Mouse (Mus musculus) intestine, postnatal 0 days (tissue): Measurements from ENCODE around the gene Myo1d. TPM values are rescaled to one million over a fixed set of nuclear protein-coding genes. Genes with fewer than 3 reads are reported as not detected.

Experiments used
- ATAC-seq: fragments of 200-750 bp; cut with Nextera tagmentation; 2 replicates; pipeline ENCODE4 v1.8.0; 2017; ENCODE audit warnings: mild to moderate bottlenecking, moderate TSS enrichment, moderate library complexity
- H3K27ac ChIP-seq: fragments of 300-500 bp; sonication (generic); 2 replicates; pipeline ENCODE4 v1.5.1; 2014; ENCODE audit warnings: mild to moderate bottlenecking, low read depth, low read length, moderate library complexity
- H3K27me3 ChIP-seq: fragments of 300-500 bp; sonication (generic); replicated peaks from 2 replicates; pipeline ENCODE4 v1.6.1; 2014; ENCODE audit warnings: low read length, mixed read lengths; ENCODE audit not compliant: control insufficient read depth, insufficient read depth
- H3K36me3 ChIP-seq: fragments of 300-500 bp; sonication (generic); 2 replicates; pipeline ENCODE4 v1.6.1; 2014; ENCODE audit warnings: mild to moderate bottlenecking, moderate library complexity; ENCODE audit not compliant: control insufficient read depth, insufficient read depth
- H3K4me1 ChIP-seq: fragments of 300-500 bp; sonication (generic); replicated peaks from 2 replicates; pipeline ENCODE4 v1.6.1; 2014; ENCODE audit warnings: antibody characterized with exemption, low read length, mixed read lengths; ENCODE audit not compliant: control insufficient read depth, insufficient read depth
- H3K4me2 ChIP-seq: fragments of 300-500 bp; sonication (generic); replicated peaks from 2 replicates; pipeline ENCODE4 v1.6.1; 2014; ENCODE audit warnings: low read depth, mild to moderate bottlenecking, moderate library complexity
- H3K4me3 ChIP-seq: fragments of 300-500 bp; sonication (generic); 2 replicates; pipeline ENCODE4 v1.5.1; 2014; ENCODE audit warnings: low read depth, low read length
- H3K9ac ChIP-seq: fragments of 300-500 bp; sonication (generic); 2 replicates; pipeline ENCODE4 v1.6.1; 2014; ENCODE audit warnings: mild to moderate bottlenecking, low read depth, low read length
- H3K9me3 ChIP-seq: fragments of 300-500 bp; sonication (generic); 2 replicates; pipeline ENCODE4 v1.6.1; 2016; ENCODE audit warnings: mixed run types; ENCODE audit not compliant: control insufficient read depth
- CTCF ChIP-seq: sonication (generic); IDR thresholded peaks from 2 replicates; pipeline ENCODE4 v1.5.1; 2016; ENCODE audit warnings: low read depth, mild to moderate bottlenecking, control low read depth, antibody characterized with exemption, moderate library complexity
- WGBS: fragments of 180-500 bp; shearing (Covaris S2); extraction: QIAGEN DNeasy Blood & Tissue Kit; methylation state at CpG from one replicate; pipeline ENCODE4 v1.1.7; 2014; 5-methylcytosine and 5-hydroxymethylcytosine counted together
- polyA plus RNA-seq: library from polyadenylated mRNA; unstranded; fragments of >200 nt; fragmentation: Nextera tagmentation; extraction: Ambion mirVana; gene quantifications from 2 replicates; pipeline ENCODE4 v1.2.1, GENCODE M21; 2015

Myo1d gene
- polyA plus RNA-seq, 1 experiment from 2014 or later: 57.2 TPM

DNA sequence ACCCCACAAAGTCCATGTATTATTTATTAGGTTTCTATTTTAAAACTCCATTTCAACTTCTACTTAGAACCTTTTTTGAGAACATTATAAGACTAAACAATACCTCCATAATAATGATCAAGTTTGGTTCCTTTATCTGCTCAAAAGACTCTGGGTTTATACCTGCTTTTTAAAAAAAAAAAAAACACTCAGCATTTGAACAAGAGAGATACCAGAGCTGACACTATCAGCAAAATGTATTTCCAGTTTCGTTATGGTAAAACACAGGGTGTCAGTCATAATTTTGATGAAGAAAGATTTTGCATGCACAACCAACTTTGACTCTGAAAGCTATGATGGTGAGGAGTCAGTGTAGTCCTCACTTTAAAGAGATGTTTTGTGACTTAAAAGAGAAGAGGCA is 28.7 kb downstream of the Myo1d start:
- Histone ChIP-seq H3K4me2 (no peak overlapping the region), H3K27ac (no peak overlapping the region), H3K9ac (no peak overlapping the region), H3K9me3 (no peaks in the 10 kb centered on the region), H3K4me1 (no peaks in the 10 kb centered on the region), H3K27me3 (no peaks in the 10 kb centered on the region), H3K36me3 (no peaks in the 10 kb centered on the region), H3K4me3 (no peak overlapping the region)
- no peak for TF ChIP-seq CTCF
- WGBS: 70% methylated on average over 1 of the region's 1 CpGs
- ATAC-seq: no peak

DNA sequence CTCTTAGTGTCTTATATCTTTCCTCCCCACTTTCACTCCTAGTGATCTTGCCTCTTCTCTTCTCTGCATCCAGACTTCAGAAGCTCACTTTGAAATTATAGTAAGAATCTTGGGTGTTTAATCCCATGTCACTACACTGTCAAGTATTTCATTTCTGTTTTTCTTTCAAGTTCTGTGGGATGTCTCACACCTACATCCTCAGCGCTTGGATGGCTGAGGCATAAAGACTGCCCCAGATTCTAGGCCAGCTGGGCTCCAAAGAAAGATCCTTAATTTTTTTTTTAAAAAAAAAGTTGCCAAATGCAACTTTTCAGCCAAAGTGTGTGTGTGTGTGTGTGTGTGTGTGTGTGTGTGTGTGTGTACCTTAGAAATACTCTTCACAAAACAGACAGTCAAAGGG is 30.6 kb downstream of the Myo1d start:
- TF ChIP-seq CTCF: no peak

DNA sequence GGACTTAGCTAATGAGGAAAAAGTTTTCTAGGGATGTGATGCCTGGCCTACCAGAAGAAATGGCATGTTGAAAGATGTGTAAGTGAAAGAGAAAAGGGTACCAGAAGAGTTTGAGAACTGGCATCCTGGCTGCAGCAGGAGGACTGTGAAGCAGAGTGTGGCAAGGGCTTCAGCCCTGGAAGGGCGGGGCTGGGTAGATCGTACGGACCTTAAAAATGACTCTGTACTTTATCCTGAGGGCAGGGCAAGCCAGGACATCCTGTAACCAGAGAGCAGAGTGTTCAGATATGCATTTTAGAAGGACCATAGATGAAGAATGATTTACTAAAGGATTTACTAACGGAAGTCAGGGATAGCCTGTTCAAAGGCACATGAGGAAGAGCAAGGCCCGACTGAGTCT is 34.4 kb downstream of the Myo1d start:
- Histone ChIP-seq H3K4me2 (no peak overlapping the region), H3K9me3 (no peaks in the 10 kb centered on the region), H3K9ac (no peak overlapping the region), H3K4me1 (no peaks in the 10 kb centered on the region; the same call in 1 of the 2 replicates), H3K4me3 (no peak overlapping the region), H3K36me3 (no peaks in the 10 kb centered on the region), H3K27ac (no peak overlapping the region), H3K27me3 (no peaks in the 10 kb centered on the region)
- ATAC-seq: peak; percentile 79
- TF ChIP-seq CTCF: no peak
- 27% methylated on average over 5 of the region's 5 CpGs for WGBS

More for the DNA sequence above, 30.6 kb downstream of the Myo1d start:
- Histone ChIP-seq H3K4me2 (no peak overlapping the region), H3K4me1 (no peaks in the 10 kb centered on the region; the same call in 1 of the 2 replicates), H3K9ac (no peak overlapping the region), H3K27ac (no peak overlapping the region), H3K27me3 (no peaks in the 10 kb centered on the region), H3K36me3 (no peaks in the 10 kb centered on the region), H3K4me3 (no peak overlapping the region), H3K9me3 (no peaks in the 10 kb centered on the region)
- WGBS: 94% methylated on average over 1 of the region's 1 CpGs
- ATAC-seq: no peak

DNA sequence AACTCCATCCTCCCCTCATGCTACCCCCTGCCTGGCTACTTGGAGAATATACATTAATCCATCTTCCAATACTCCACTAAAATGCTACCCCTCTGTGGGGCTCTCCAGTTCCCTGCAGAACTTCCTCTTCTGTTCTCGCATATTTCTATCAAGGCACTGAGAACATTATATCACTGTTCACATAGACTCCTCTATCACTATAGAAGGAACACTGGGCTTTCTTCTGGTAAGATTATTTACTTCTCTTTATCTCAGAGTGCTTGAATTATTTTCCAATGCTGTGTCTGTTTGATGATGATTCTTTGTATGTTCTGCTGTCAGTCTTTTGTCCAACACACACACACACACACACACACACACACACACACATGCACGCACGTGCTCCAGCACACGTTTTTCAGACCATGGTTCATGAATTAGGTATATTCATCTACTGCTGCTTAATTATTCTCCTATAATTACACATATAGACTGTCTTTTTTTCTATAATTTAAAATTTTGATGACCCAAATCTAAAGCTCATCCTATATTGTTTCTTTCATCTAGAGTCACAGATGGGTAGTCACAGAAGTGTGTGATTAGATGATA is 35.9 kb downstream of the Myo1d start:
- WGBS: 80% methylated on average over 4 of the region's 4 CpGs
- no peaks in the 10 kb centered on the region for H3K9me3 ChIP-seq
- no peaks in the 10 kb centered on the region; the same call in 1 of the 2 replicates for H3K4me1 ChIP-seq
- ATAC-seq: no peak
- H3K36me3 ChIP-seq: no peaks in the 10 kb centered on the region
- H3K4me3 ChIP-seq: no peak overlapping the region
- no peak overlapping the region for H3K4me2 ChIP-seq
- H3K27ac ChIP-seq: no peak overlapping the region
- H3K27me3 ChIP-seq: no peaks in the 10 kb centered on the region
- no peak overlapping the region for H3K9ac ChIP-seq
- TF ChIP-seq CTCF: no peak

DNA sequence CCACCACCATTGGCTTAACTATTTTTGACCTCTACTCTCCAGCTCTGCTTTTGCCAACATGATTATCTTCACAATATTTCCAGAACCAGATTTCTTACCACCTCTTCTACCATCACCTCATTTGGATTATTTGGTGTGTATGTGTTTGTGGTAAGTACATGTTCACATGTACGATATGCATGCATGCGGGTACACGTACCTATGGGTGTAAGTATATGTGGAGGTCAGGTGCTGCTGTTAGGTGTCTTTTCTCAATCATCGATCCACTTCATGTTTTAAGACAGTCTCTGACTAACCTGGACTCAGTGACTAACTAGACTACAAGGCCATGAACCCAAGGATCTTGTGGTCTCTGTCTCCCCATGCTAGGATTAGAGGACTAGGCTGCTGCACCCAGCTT is 37.4 kb downstream of the Myo1d start:
- Histone ChIP-seq H3K36me3 (no peaks in the 10 kb centered on the region), H3K27me3 (no peaks in the 10 kb centered on the region), H3K9me3 (no peaks in the 10 kb centered on the region), H3K4me3 (no peak overlapping the region), H3K27ac (no peak overlapping the region), H3K4me1 (no peaks in the 10 kb centered on the region; the same call in 1 of the 2 replicates), H3K9ac (no peak overlapping the region), H3K4me2 (no peak overlapping the region)
- no peak for ATAC-seq
- no peak for TF ChIP-seq CTCF
- 97% methylated on average over 4 of the region's 4 CpGs for WGBS

DNA sequence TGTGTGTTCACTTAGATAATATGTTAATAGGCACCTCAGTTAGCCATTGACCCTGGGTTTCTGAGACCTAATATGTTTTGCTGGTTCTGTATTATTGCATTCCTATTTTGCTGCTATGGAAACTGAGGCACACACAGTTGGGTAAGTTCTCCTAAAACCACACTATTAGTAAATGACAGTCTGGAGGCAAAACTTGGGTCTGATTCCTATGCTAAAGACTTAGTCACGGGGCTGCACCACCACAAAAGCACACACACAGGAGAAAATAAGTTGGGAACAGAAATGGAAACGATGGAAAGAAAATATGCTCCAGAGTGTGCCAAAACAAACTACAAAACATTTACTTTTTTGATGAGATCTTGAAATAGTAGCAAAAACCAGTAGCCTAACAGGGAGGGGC is 45.1 kb downstream of the Myo1d start:
- no peak for ATAC-seq
- no peak overlapping the region for H3K9ac ChIP-seq
- WGBS: 91% methylated on average over 2 of the region's 2 CpGs
- no peaks in the 10 kb centered on the region for H3K4me1 ChIP-seq
- no peak overlapping the region for H3K4me3 ChIP-seq
- H3K27ac ChIP-seq: no peak overlapping the region
- no peaks in the 10 kb centered on the region for H3K9me3 ChIP-seq
- H3K36me3 ChIP-seq: no peaks in the 10 kb centered on the region
- H3K27me3 ChIP-seq: no peaks in the 10 kb centered on the region
- no peak overlapping the region for H3K4me2 ChIP-seq
- no peak for TF ChIP-seq CTCF

DNA sequence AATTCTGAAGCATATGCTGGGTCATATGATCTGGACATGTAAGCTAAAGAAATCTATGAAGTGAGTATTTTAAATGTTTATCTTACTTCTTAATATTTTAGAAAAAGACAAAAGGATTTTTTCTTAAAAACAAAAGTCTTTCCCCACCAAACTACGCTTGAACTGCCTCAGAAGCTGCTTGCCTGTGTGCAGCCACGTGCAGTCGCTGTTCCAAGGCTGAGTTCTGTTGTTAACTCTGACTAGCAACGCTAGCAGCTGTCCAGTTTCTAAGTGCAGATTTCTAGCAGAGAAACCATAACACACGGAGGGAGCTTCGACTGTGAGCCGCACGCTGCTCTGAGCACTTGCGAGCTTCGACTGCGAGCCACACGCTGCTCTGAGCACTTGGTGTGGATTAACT is 55.1 kb downstream of the Myo1d start:
- H3K9ac ChIP-seq: no peak overlapping the region
- no peaks in the 10 kb centered on the region for H3K27me3 ChIP-seq
- H3K4me2 ChIP-seq: no peak overlapping the region
- TF ChIP-seq CTCF: no peak
- no peaks in the 10 kb centered on the region for H3K9me3 ChIP-seq
- WGBS: 60% methylated on average over 12 of the region's 12 CpGs
- H3K27ac ChIP-seq: no peak overlapping the region
- no peak overlapping the region for H3K4me3 ChIP-seq
- no peak for ATAC-seq
- no peaks in the 10 kb centered on the region for H3K36me3 ChIP-seq
- H3K4me1 ChIP-seq: 0 out of 2 replicates have a peak, but pooled peaks cover 2% of the 10 kb centered on the region
